Mouse (Mus musculus) gastrocnemius, adult 8-10 months (tissue): ENCODE results near the gene Inip. TPM values are rescaled to one million over a fixed set of nuclear protein-coding genes. Genes with fewer than 3 reads are reported as not detected.

ENCODE experiments used
- DNase-seq, 2 experiments: peaks; one replicate each; pipeline ENCODE4 v3.0.0; 2022; ENCODE audit warnings: low spot score in 2 of 2
- total RNA-seq, 4 experiments: library from RNA; stranded (reverse); gene quantifications; 2 replicates each; pipeline ENCODE4 v1.2.4; 2022

The Inip gene
- total RNA-seq, 4 experiments from 2014 or later = 2.4 to 3.8 (median 3.0) TPM

- DNase-seq = no peak
Observed at GRCm38 (mm10) chr4:59777828-59778227, 23.6 kb downstream of the Inip start.

- no peak for DNase-seq
Observed at GRCm38 (mm10) chr4:59772171-59772879, 29.1 kb downstream of the Inip start.

- no peak for DNase-seq
Observed at GRCm38 (mm10) chr4:59767717-59768116, 33.7 kb downstream of the Inip start.

GRCm38 (mm10) chr4:59765385-59766005, 35.9 kb downstream of the Inip start:
- no peak for DNase-seq

GRCm38 (mm10) chr4:59764950-59765349, 36.4 kb downstream of the Inip start:
- DNase-seq = no peak

GRCm38 (mm10) chr4:59761365-59761729, 40.0 kb downstream of the Inip start:
- DNase-seq = peak in 1 of 2 experiments; percentile 30

- DNase-seq = no peak
Observed at GRCm38 (mm10) chr4:59760636-59761364, 40.6 kb downstream of the Inip start.

- DNase-seq = no peak
Observed at GRCm38 (mm10) chr4:59760016-59760415, 41.4 kb downstream of the Inip start.

- no peak for DNase-seq
Observed at GRCm38 (mm10) chr4:59757452-59758435, 43.6 kb downstream of the Inip start.

- DNase-seq = peak; percentile 60 to 70
Observed at GRCm38 (mm10) chr4:59756332-59757082, 44.9 kb downstream of the Inip start.

GRCm38 (mm10) chr4:59753491-59754140, 47.8 kb downstream of the Inip start:
- no peak for DNase-seq

- DNase-seq = no peak
Observed at GRCm38 (mm10) chr4:59739882-59740281, 61.5 kb downstream of the Inip start.

- no peak for DNase-seq
Observed at GRCm38 (mm10) chr4:59739321-59739720, 62.1 kb downstream of the Inip start.

- no peak for DNase-seq
Observed at GRCm38 (mm10) chr4:59731544-59731943, 69.8 kb downstream of the Inip start.

- no peak for DNase-seq
Observed at GRCm38 (mm10) chr4:59728839-59729238, 72.5 kb downstream of the Inip start.

- DNase-seq = no peak
Observed at GRCm38 (mm10) chr4:59727878-59728261, 73.5 kb downstream of the Inip start.

- no peak for DNase-seq
Observed at GRCm38 (mm10) chr4:59727187-59727877, 74.1 kb downstream of the Inip start.

- DNase-seq = no peak
Observed at GRCm38 (mm10) chr4:59726501-59726900, 74.9 kb downstream of the Inip start.

GRCm38 (mm10) chr4:59725579-59725978, 75.8 kb downstream of the Inip start:
- no peak for DNase-seq
